Mouse (Mus musculus) lung, adult 2 months (tissue): ENCODE data around the gene Chd8.

Source experiments
- CTCF ChIP-seq: fragments of 200-500 bp; IDR thresholded peaks from 2 replicates; pipeline ENCODE4 v1.5.1; 2011; ENCODE audit warnings: mild to moderate bottlenecking, low read length, control low read depth; ENCODE audit not compliant: insufficient read depth
- POLR2A ChIP-seq: fragments of 200-500 bp; IDR thresholded peaks from 2 replicates; pipeline ENCODE4 v1.6.1; 2011; ENCODE audit warnings: low read depth, mild to moderate bottlenecking, control low read depth, low read length, borderline replicate concordance; ENCODE audit errors: extremely low read depth

DNA sequence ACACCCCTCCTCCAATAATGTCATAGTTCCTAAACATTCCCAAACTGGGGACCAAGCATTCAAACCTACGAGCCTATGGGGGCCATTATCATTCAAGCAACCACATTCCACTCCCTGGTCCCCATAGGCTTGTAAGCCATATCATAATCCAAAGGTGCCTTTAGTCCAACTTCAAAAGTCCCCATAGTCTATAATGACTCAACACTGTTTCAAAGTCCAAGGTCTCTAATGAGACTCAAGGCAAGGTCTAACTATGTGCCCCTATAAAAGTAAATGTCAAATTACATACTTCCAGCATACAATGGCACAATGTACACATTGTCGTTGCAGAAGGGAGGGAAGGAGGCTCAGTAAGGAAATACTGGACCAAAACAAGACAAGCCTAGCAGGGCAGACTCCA is 102.6 kb downstream of the Chd8 start:
- TF ChIP-seq POLR2A (no peak), CTCF (no peak)
